Mouse (Mus musculus): ENCODE data around the gene Krt36.

DNA sequence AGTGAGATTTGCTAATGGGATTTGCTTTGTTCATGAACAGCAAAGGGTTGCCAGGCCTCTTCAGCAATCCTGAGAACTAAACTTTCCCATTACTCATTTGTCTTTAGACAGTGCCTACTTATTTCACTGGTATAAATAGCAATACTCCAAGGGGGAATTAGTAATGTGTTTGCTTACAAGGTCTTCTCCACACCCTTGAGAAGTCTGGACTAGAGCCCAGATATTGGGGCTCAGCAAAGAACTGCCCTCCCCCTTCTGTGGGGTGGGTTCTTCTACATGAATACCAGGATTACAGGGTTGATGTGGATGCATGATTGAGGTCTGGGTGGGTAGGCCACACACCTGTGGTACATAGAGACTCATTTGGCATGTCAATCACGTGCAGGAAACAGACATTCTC is 31.6 kb downstream of the Krt36 start:
- TF ChIP-seq CTCF (conservative IDR thresholded peaks at IDR 0.05; ENCODE audit: insufficient read depth, insufficient read length, low read depth, low read length), result no peak
- TF ChIP-seq POLR2A (IDR thresholded peaks at IDR 0.05; ENCODE audit: low read depth, low read length), result no peak
